Mouse (Mus musculus) left cerebral cortex, adult 2 months (tissue): ENCODE results near the gene Nutm1. TPM values are rescaled to one million over a fixed set of nuclear protein-coding genes. Genes with fewer than 3 reads are reported as not detected.
"Not testable (repeated sequence)": the region's sequence is repeated elsewhere in the genome, so short reads cannot be mapped to it uniquely, and the experiment has no call there.

ENCODE experiments used
- DNase-seq, 2 experiments: peaks; one replicate each; pipeline ENCODE4 v3.0.0; 2021 to 2022; ENCODE audit warnings: low spot score in 2 of 2, mixed read lengths in 1 of 2; ENCODE audit errors: extremely low spot score in 1 of 2
- H3K27ac ChIP-seq: fragments of 200-600 bp; 2 replicates; pipeline ENCODE4 v1.8.1; 2022
- H3K4me3 ChIP-seq: fragments of 200-600 bp; 2 replicates; pipeline ENCODE4 v1.8.1; 2022
- CTCF ChIP-seq: fragments of 200-600 bp; IDR thresholded peaks from 2 replicates; pipeline ENCODE4 v1.8.1; 2022; ENCODE audit warnings: antibody characterized with exemption, mild to moderate bottlenecking, moderate library complexity
- intact Hi-C: fragments of 180-260 bp; cut with DNase I; formaldehyde crosslinking; loops from one replicate; pipeline ENCODE4 v1.15.1; 2025
- long read RNA-seq, 2 experiments: library from polyadenylated mRNA; stranded (forward); transcript quantifications; one replicate each; pipeline ENCODE4 v2.0.0; 2021; ENCODE audit warnings: borderline mapping rate in 2 of 2
- total RNA-seq, 2 experiments: library from RNA; stranded (reverse); gene quantifications; 2 replicates each; pipeline ENCODE4 v1.2.3; 2021

Nutm1 gene
- not detected for total RNA-seq
- long read RNA-seq, experiment 1, partial matches to known transcripts: 0 of 1 reads
- long read RNA-seq, experiment 1, other reads (novel, unspliced or antisense): 1 of 1 reads
- long read RNA-seq, experiment 2: 0 reads

DNA sequence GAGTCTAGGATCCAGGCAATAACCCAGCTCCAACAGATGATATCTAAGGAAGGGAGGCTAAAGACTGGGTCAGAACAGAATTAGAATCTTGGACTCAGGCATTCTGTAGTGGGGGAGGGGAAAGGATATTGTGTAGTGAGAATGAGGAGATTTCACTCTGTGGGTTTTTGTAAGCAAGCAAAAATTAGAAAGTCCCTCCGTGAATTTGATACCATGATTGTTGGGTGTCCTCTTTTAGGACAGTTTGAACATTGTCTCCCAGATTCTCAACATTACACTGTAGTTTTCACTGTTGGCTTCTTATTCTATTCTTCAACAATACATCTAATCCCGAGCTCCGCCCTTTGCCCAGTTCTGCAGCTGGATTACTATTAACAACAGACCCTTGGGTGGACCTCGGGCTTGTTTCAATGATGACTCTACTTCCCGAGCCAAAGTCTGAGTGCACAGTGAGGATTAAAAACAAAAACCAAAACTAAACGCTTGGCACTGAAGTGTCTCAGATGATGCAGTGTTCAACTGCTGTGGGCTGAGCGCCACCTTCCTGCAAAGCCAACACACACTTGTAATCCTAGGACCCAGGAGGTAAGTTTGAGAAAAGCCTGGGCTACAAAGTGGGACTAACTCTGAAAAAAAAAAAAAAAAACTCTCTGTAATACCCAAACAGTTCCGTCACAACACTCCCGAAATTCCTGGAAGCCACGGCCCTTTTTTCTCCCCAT is at the start of gene Nutm1:
Nutm1 (minus strand) TSS at position 51 of the 722 bp plus-strand sequence.
- intact Hi-C loops: no loop called here
- Histone ChIP-seq H3K27ac (no peak within 1 kb of the TSS), H3K4me3 (no peak within 1 kb of the TSS)
- peak; percentile 20; the same call in 1 of the 2 replicates for TF ChIP-seq CTCF
- DNase-seq: no peak

DNA sequence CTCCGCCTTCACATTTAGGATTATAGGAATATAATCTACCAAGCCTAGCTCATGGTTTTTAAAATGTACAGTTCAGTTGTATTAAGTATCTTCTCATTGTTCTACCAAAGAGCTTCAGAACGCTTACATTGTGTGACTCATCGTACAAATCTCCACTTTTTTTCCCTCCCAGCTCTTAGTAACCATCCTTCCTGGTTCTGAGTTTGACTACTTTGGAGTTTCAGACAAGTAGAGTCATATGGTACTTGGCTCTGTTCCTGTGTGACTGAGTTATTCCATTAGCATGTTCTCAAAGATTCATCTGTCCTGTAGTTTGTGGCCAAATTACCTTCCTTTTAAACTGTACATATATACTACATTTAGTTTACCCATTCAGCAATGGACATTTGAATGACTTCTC is 49.6 kb upstream of the Nutm1 start:
- DNase-seq: no peak
- H3K4me3 ChIP-seq: no peak overlapping the region
- TF ChIP-seq CTCF: no peak
- 0 out of 2 replicates have a peak overlapping the region, but pooled peaks have one; percentile 7 for H3K27ac ChIP-seq
- intact Hi-C loops: no loop called here

DNA sequence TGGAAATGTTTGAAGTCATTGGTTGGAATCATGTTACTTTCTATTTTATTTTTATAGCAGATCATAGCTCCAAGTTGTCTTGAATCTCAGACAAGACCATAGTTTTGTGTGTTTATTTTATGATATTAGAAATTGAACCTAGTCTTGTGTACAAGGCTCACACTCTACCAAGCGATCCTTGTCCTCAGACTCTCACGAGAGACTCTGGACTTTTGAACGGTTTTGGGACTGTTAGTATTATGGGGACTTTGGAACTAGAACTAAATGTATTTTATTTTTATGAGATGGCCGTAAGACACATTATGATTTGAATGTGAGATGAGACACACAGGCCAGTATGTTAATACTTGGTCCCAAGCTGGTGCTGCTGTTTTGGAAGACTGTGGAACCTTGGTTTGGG is 39.1 kb upstream of the Nutm1 start:
- H3K4me3 ChIP-seq: no peak overlapping the region
- no peak overlapping the region for H3K27ac ChIP-seq
- intact Hi-C loops: no loop called here
- TF ChIP-seq CTCF: no peak
- no peak for DNase-seq

DNA sequence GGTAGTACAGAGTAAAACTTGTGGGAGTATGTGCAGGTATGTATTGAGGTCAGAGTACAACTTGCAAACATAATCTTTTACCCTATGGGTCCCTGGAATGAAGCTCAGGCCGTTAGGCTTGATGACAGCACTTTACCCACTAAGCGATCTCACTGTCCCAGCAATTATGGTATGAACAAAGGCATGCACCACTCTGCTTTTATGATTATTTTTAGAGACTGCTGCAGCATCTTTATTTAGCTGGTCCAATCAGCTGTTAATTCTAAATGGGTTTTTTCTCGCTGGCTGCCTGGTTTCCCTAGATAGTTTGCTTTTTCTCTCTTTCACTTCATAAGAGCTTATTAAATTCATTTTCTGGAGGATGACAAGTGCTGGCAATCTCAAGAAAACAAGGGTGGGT is 37.1 kb upstream of the Nutm1 start:
- no peak for DNase-seq
- no peak overlapping the region for H3K4me3 ChIP-seq
- TF ChIP-seq CTCF: no peak
- peak overlapping the region; percentile 77 for H3K27ac ChIP-seq
- intact Hi-C loops: no loop called here

DNA sequence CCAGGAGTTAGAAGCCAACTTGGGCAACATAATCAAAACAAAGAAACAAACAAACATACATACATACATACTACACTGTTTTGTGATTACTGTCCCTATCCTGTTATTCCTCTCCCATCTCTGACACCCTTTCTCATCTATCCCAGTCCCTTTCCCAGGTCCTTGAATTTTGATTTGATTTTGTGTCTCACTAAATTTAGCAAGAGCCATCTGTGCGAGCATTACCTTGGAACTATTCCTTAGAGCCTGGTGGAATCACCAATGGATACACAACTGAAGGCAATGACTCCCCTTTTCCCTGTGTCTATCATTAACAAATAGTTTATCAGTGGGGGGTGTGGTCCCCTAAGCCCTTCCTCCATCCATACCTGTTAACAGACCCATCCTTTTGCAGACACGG is 33.7 kb upstream of the Nutm1 start:
- Histone ChIP-seq H3K27ac (peak overlapping the region; percentile 9; the same call in 1 of the 2 replicates), H3K4me3 (no peak overlapping the region)
- intact Hi-C loops: no loop called here
- DNase-seq: no peak
- no peak for TF ChIP-seq CTCF

DNA sequence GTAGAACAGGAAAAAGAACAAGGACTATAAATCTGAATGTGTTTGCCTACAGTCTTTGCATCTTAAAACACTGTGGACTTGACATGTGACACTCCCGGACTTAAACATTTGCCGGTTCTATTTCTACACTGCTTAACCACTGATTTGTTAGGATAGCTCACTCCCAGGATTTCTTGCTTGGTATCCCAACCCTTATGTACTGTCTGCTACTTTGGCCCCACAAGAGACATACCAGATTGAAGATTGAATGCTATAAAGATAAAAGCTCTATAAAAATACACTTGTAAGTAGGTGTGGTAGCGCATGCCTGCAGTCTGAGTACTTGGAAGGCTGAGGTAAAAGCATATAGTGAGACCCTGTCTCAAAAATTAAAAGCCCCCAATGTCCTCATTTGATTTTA is 30.4 kb upstream of the Nutm1 start:
- no peak overlapping the region for H3K27ac ChIP-seq
- TF ChIP-seq CTCF: no peak
- DNase-seq: no peak
- intact Hi-C loops: no loop called here
- H3K4me3 ChIP-seq: no peak overlapping the region

DNA sequence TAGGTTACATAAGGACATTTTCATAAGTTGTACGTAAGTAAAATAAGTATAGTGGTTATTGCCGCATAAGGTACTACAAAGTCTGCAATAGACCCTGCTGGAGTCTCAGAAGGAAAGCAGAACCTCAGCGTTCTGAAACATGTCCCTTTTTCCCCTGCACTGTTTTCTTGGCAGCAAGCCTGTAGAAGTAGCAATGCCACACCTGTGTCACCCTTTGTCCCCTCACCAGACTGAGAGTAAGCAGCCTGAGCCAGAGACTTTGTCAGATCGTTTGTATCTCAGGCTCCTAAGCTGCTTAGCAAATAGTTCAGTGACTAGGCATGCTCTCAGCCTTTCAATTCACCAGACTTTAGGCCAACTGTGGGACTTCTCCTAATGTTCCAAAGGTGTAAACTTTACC is 28.0 kb upstream of the Nutm1 start:
- Histone ChIP-seq H3K27ac (no peak overlapping the region), H3K4me3 (no peak overlapping the region)
- no peak for TF ChIP-seq CTCF
- no peak for DNase-seq
- intact Hi-C loops: no loop called here

DNA sequence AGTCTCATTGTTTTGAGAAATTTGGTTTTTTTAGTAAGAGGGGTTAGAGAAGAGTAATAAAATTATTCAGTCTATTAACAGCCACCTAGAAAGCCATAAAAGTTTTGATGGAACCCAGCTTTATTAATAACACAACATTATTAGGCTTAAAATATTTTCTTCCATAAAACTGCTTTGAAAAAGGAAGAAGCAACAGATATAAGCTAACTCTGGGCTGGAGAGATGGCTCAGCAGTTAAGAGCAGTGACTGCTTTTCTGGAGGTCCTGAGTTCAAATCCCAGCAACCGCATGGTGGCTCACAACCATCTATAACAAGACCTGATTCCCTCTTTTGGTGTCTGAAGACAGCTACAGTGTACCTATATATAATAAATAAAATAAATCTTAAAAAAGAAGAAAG is 27.0 kb upstream of the Nutm1 start:
- intact Hi-C loops, H3K4me3 ChIP-seq, DNase-seq, H3K27ac ChIP-seq: not testable (repeated sequence)

DNA sequence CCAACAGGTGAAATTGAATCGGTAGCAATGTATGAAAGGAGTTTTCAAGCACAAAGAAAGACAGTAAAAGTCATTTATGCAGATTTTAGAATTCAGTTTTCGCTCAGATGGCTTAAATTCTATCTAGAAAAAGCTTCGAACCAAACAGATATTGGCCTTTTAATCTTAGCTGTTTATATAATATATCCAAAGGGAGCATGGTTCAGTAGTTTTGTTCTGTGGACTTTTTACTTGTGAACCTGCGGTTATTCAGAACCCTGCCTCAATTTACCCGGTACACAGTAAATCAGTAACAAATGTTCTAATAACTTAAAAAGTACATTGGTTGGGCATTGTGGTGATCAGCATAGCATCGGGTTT is 25.9 kb upstream of the Nutm1 start:
- Histone ChIP-seq H3K4me3 (peak overlapping the region; percentile 52), H3K27ac (no peak overlapping the region)
- DNase-seq: no peak
- no peak for TF ChIP-seq CTCF
- intact Hi-C loops: no loop called here

DNA sequence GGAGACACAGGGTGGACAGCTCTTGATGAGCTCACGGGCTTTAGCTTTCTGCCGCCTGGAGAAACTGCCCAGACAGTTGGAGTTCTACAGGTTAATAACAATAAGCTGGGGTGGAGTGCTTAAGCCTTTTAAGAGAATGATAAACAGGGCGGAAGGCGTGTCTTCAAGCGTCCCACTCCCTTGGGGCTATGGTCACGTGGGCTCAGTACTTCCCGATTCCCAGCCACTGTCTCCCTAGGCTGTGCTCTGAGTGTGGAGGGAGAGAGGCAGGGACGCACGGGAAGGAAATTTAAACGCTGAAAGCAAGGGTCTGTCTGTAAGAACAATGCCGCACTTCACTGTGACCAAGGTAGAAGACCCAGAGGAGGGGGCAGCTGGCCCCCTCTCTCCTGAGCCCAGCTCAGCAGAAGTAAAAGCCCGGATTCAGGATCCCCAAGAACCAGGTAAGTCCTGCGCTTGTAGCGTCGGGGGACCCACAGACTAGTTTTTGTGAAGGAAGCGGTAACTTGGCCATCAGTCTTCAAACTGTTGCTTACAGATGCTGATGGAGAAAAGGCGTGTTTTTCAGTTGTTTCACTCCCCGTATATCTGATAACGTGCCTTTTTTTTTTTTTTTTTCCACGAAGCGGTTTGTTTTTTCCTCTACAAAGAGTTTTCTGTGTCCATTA is 25.4 kb upstream of the Nutm1 start:
- no peak for DNase-seq
- no peak for TF ChIP-seq CTCF
- Histone ChIP-seq H3K27ac (peak overlapping the region; percentile 29; the same call in 1 of the 2 replicates), H3K4me3 (peak overlapping the region; percentile 52)
- intact Hi-C loops: no loop called here

DNA sequence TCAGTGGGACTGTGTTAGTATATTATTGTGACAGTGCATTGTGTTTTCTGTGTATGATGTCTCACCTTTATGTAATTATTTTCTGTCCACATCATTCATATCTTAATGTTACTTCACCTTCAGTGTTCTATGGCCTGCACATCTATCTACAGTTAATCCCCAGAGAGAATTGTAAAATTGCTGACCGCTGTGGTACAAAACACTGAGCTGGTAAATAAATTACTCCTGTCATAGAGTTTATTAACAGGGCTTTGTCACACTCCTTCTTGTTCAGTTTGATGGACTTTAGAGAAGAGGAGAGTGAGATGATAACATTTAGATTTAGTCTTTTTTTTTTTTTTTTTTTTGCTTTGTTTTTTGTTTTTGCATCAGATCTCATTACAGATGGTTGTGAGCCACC is 23.8 kb upstream of the Nutm1 start:
- no peak overlapping the region for H3K4me3 ChIP-seq
- intact Hi-C loops: no loop called here
- no peak overlapping the region for H3K27ac ChIP-seq
- TF ChIP-seq CTCF: no peak
- DNase-seq: no peak

DNA sequence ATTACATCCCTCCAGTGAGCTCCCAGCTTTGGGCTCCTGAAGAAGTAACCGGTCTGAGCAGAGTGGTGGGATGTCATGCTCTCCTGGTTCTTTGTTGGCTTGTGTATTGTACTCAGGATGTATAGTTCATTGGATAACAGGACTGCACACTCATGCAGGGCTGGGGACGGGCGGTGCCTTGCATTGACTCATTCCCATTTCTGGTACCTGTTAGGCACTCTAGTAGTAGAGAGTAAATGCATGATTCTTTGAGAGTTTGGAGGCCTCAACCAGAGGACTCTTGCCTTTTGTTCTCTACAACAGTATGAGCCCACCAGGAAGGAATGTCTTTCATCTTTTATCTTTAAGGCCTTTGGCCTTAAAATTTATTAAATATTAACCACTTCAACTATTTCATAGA is 17.8 kb upstream of the Nutm1 start:
- intact Hi-C loops: no loop called here
- no peak for TF ChIP-seq CTCF

DNA sequence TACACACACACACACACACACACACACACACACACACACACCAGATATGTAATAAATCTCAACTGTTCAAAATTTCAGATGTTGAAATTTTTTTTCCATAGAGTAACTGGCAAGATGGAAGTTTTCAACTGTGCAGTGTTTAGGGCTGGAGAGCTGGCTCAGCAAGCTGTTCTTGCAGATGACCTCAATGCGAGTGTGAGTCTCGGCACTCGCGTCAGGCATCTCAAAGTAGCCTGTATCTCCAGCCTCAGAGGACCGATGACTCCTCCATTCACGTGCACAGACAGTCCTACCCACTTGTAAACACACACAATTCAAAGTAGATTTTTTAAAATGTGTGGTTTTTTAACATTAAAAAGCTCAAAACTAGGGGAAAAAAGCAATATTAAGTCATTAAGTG is 14.4 kb upstream of the Nutm1 start:
- Histone ChIP-seq H3K27ac (no peak overlapping the region), H3K4me3 (no peak overlapping the region)
- no peak for DNase-seq
- no peak for TF ChIP-seq CTCF
- intact Hi-C loops: no loop called here

More for the DNA sequence above, 17.8 kb upstream of the Nutm1 start:
- no peak for DNase-seq
- Histone ChIP-seq H3K4me3 (no peak overlapping the region), H3K27ac (no peak overlapping the region)
